Mouse (Mus musculus) right cerebral cortex, postnatal 36 days (tissue): ENCODE measurements around the gene Ifit3.
"Not testable (repeated sequence)": the region's sequence is repeated elsewhere in the genome, so short reads cannot be mapped to it uniquely, and the experiment has no call there.

Source experiments
- DNase-seq, 2 experiments: peaks; one replicate each; pipeline ENCODE4 v3.0.0; 2022; ENCODE audit warnings: low spot score in 2 of 2, mixed read lengths in 1 of 2

The Ifit3 gene

DNA sequence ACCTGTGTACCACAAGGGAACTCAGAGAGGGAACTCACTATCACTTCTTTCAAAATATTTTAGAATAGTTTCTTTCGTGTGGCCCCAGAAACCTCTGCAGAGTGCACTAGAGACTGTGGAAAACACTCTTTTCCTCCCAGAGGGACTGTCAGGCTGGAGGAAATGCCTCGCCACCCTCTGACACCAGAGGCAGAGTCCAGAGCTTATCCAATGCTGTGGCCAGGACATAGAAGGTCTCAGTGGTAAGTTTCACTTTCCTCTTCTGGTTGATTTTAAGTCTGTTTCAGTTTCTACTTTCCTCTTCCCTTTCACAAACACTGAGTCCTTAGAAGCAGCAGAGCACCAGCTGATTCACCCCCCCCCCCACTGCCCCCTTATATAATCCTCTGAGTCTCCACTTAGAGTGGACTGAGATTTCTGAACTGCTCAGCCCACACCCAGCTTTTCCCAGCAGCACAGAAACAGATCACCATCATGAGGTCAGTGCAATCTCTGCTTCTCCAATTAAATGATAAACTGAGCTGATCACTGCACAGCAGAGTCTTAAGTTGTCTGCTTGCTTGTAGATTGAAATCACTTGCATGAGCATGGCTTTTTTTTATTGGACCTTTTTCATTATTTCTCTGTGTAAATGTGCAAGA lies at the start of gene Ifit3:
Gene Ifit3 (plus strand): TSS at position 406 of the 641 bp plus-strand sequence.
- DNase-seq = not testable (repeated sequence)

DNA sequence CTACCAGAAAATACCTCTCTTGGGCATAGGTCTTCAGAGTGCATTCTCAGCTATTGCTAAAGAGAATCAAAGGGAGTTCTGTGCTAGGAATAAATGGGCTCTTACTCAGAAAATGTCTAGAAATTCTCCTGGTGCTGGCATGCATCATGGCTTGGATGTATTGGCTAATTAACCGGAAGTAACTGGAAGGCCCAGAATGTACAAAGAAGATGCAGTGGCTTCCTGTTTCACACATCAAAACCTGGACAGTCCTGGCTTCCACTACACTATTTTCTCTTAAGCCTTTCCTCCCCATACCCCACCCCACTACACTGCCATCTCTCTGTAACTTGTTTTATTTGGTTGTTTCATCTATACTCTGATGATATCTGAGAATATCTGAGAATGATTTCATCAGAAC lies 43.9 kb upstream of the Ifit3 start:
- DNase-seq = no peak

DNA sequence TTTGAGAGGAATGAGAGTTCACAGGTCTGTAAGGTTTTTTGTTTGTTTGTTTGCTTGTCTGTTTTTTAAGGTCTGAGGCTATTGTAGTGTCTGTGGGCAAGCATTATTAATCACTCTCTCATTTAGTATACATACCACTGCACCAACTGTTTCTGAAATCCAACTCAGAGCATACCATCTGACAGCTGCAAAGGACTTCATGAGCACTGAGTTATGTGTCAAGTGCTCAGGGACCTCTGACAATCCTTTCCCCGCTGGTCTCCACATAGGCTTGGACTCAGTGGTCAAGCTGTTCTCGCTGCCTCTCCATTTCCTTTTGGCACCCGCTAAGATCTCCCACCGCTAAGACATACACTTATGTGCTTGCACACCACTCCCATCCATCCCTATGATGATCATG lies 37.1 kb upstream of the Ifit3 start:
- DNase-seq = no peak

DNA sequence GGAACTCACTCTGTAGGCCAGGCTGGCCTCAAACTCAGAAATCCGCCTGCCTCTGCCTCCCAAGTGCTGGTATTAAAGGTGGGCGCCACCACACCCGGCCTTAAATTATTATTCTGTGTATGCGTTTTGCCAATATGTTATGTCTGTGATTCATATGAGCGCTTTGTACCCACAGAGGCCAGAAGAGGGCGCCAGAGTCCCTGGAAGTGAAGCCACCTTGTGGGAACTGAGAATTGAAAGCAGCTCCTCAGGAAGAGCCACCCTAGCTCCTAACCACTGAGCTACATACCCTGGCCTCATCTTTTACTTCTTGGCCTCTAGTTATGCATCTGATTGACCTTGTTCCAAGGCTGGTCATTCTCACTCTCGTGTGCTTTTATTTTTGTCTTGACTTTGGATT lies 35.4 kb upstream of the Ifit3 start:
- peak; percentile 35 to 53 for DNase-seq

DNA sequence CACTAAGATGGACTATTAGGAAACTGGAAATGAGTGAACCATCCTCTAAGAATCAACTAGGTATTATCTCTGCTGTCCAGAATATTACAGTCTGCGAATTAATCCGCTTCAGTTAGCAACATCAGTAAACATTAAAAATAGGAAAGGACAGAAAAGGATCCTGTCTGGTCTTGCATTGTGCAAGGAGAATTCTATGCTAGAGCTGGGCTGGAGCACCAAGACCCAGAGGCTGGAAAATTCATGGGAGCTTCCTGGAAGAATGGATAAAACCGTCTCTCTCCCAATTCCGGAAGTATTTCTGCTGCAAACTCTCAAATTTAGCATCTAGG lies 33.2 kb upstream of the Ifit3 start:
- DNase-seq = no peak

DNA sequence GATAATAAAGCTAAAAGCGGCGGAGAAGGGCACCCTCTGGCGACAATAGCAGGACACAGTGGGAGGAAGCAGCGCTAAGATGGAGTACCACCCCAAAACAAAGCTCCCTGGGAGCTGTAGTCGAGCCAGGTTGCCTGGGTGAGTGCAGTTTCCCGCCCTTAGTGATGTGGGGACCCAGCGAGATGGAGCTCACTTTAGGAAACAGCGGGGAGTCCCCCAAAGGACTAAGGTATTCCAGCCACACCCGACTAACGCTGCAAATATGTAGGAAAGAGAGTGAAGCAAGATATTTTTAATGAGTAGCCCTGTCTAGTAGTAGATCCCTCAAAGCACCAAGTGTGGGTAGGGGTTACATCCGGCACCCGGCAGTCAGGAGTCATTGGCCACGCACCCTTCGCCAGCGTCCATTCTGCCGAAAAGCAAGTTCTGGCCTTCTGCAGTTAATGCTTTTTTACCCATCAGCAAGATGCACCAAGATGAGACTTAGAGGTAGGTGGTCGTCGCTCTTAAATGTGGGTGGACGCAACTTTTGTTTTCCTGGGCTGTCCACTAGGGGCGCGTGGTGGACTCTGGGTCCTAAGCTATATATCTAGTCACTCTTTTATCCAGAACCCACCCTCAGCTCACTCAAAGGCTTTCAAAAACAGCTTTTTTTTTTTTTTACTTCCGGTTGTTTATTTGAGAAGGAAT lies 32.7 kb upstream of the Ifit3 start, which contains the start of gene Ifit2:
Gene Ifit2 (plus strand): TSS at position 161 of the 690 bp plus-strand sequence.
- DNase-seq = peak; percentile 46 to 55

DNA sequence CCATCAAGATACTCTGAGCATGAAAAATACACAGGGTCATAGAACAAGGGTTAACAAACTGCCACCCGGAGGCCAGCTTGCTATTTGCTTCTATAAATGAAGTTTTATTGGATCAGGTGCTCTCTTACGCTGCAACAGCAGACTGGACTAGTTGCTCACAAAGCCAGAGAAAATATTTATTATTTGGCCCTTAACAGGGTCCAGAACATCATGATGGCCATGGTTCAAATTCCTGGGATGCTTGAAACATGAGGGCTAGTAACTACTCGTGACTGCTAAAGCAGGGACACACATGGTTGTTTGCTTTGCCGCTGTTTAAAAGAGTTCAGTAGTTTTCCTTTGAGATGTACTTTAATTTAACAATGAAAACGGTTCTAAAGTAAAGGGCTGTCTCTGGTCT lies 31.4 kb upstream of the Ifit3 start:
- DNase-seq = no peak

DNA sequence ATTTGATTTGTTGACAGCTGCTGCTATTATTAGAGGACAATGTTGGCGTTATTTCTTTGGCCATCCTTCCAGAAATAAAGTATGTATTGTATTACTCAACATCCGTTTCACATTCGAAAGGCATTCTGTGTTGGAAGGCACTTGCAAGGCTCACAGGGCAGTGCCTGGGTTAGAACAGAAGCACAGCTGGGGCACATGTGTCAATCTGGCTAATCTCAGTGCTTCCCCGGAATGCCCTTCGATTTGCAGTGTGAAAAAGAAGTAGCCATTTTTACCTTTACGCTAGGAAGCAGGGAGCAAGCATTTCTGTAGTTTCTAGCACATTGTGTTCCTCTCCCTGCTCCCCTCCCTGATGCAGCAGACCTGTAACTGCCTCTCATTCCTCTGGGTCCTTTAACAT lies 30.3 kb upstream of the Ifit3 start:
- DNase-seq = no peak

DNA sequence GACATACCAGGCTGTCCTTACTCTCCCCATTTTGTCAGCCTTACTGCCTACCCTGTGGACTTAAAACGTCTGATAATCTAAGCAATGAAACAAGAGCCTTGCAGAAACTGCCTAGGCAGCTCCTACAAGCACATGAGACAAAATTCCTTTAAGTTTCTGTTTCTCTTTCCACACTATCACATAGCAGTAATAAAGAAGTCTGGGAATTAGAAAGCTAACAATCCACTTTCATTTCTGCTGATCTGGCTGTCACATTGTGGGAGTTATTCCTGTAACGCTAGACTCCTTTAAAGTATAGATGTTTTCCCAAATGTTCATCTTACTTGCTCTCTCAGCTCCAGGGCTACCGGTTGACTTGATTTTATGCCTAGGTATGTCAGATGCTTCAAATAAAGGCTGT lies 29.8 kb upstream of the Ifit3 start:
- no peak for DNase-seq

DNA sequence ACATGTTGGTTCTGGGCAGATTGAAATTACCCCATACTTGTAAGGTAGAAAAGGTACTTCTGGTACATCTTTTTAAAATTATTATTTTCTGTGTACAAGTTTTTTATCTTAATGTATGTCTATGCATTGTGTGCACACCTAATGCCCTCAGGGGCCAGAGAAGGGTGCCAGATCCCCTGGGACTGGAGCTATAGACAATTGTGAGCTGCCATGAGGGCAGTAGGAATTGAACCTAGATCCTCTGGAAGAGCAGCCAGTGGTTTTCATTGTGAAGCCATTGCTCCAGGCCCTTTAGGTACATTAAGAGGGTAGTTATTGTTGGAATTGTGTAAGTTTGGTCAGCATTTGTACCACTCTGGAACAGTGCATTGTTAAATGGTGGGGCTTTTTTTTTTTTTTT lies 29.3 kb upstream of the Ifit3 start:
- no peak for DNase-seq

DNA sequence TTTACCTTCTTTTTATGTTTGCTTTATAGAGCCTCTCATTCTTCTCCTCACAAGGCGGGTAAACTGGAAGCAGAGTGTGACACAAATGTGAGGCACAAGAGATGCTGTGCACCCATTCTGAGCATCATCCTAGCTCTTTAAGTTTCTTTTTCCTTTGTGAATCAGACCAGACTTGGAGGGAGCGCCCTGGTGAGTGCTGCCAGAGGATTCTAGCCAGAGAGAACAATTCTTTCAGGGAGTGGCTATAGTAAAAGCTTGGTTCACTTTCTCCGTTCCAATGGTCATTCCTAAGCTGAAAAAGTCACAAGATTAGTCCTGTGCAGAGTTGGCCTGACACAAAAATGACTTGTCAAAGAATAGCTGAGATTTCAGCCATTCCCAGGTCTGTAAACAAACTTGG lies 26.7 kb upstream of the Ifit3 start:
- DNase-seq = no peak

DNA sequence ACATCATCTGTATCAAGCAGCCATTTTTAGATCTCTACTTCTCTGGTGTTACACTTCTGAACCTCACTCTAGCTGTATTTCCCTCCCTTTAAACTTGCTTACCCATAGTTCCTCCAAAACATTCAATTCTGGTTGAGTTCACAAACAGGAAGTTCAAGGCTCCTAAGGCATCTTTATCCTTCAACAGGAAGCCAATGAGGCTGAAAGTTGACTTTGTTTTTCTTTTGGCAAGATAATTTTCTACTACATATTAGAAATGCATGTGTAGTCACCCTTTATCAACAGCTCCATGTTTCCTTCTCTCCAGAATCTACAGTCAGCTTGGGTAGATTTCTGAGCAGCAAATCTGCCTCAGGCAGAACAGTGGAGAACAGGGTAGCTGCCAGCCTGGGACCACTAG lies 20.8 kb upstream of the Ifit3 start:
- no peak for DNase-seq

DNA sequence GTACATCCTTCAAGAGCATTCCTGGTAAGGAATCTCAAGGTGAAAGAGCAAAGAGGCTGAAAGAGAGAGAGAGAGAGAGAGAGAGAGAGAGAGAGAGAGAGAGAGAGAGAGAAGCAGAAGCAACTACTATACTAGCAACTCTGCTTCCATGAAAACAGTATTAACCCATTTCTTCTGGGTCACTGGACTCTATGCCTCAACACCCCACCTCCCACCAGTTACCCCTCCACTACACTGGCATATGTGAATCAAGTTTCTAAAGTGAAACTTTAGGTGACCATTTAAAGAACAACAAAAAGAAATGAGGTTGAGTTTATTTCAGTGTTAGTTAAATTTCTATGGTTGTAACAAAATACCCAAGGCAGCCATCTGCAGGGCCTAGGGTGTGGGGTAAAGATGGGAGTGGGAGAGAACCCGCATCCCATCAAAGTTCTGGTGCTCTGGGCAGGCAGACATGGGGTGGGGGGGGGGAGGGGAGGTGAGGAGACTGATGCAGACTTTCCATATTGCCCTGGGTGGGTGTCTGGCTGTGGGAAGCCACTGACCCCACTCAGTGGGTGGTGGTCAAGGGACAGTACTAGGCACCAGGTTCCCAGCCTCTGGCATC lies 17.1 kb upstream of the Ifit3 start:
- no peak for DNase-seq

DNA sequence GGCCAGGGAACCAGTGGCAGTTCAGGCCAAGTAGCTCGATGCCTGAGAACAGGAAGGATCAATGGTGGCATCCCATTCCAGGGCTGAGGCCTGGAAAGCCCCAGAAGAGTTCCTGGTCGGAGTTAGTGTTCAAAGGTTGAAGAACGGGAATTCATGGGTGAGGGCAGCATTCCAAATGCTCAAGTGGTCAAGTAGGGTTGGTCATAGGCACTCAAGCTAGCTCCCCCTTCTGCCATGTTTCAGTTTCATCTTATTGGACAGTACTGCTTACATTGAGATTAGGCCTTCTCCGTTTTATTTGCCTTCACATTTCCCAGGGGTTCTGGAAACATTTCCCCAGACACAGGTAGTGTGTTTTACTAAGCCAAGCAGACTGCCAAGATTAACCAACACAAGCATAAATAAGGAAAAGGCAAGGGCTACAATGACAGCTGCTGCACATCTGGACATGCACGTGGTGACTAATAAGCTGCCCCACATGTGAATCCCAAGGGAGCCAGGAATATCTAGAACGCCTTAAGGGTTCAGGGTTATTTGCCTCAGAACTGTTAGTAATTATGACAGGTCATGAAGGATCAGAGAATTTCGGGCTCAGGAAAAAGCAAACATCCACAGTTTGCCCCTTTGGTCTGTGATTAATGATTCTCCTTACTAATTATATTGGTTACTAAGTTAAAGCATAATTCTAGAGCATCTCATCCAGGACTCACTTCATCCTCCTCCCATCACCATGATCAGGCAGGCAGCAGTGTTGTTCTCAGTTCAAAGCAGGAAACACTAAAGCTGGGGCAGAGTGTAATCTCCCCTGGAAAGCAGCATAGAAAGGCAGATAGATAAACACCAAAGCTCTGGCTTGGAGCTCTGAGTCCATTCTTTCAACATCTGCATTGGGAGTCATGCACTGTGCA lies 14.1 kb upstream of the Ifit3 start:
- no peak for DNase-seq

DNA sequence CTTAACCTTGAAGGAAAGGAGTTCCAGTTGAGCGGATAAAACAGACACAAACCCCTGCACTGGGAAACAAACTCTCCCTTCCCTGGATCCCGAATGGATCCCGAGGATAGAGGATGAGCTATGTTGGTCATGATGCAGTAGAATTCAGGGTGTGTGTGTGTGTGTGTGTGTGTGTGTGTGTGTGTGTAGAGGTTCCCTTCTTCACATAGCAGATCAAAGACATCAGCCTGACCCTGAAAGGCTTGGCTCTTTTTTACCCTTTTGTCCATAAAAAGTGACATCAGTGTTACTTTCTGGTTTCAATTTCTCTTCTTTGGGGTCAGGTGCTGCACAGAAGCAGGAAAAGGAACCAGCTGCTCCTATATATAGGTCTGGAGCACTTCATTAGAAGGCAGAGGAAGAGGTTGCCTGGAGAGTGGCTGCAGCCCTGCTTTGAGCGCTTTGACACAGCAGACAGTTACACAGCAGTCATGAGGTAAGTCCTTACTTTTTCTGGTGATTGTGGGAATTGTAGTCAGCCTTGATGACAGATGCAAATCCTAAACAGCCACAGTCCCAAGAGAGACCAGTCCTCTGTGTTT lies 13.3 kb upstream of the Ifit3 start:
- no peak for DNase-seq

DNA sequence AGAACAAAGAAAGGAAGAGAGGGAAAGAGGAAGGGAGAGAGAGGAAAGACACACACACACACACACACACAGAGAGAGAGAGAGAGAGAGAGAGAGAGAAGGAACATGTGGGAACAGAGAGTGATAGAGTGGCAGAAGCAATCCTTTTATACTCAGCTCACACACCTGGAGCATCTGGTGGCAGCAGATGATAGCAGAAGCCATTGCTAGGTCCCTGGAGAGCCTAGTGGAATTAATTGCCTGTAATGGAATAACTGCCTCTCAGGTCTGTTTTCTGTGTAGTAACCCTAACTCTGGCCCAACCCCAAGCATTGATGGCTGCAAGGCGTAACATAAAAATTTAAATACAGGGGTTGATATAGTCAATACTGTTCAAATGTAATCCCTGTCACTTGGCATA lies 12.3 kb upstream of the Ifit3 start:
- DNase-seq = no peak

DNA sequence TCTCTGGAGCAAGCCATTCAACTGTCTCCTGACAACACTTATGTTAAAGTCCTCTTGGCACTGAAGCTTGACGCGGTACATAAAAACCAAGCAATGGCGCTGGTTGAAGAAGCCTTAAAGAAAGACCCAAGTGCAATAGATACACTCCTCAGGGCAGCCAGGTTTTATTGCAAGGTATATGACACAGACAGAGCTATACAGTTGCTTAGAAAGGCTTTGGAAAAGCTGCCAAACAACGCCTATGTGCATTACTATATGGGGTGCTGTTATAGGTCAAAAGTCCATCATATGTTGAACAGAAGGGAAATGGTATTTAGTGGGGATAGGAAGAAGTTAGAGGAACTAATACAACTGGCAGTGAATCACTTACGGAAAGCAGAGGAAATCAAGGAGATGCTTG lies 9.7 kb upstream of the Ifit3 start:
- DNase-seq = no peak

DNA sequence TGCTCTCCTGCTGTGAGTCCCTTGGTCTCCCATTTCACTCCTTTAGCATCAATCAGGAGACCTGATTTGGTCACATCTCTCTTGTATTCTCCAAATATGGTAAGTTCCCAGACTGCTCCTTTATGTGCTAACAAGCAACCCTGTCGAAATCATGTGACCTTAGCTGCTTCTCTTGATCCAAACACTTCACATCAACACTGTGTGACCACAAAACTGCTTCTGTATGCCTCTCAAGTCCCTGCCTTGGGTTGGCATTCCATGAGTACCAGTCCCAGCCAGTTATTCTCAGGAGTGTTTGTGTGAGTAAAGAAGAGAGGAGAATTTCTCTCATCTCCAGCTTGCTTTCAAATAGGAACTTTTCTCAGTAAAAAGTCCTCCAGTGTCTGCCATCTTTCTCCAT lies 6.2 kb upstream of the Ifit3 start:
- DNase-seq = no peak

DNA sequence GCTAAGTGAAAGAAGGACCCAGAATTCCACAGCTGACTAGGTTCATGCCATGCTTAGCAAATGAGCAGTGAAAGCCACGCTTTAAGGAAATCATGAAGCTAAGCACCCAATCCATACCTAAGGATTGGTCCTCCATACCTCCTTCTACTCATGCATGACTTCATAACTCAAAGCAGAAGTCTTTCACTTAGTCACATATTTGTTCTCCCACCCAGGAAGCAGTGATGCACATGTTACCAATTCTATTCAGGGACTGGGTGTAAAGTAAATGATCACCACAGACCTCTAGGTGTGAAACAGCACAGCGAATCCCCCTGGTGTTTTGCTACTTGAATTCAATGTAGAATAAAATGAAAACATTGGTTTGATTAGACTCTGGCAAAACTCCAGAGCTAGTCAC lies 635 bp upstream of the Ifit3 start:
- not testable (repeated sequence) for DNase-seq

DNA sequence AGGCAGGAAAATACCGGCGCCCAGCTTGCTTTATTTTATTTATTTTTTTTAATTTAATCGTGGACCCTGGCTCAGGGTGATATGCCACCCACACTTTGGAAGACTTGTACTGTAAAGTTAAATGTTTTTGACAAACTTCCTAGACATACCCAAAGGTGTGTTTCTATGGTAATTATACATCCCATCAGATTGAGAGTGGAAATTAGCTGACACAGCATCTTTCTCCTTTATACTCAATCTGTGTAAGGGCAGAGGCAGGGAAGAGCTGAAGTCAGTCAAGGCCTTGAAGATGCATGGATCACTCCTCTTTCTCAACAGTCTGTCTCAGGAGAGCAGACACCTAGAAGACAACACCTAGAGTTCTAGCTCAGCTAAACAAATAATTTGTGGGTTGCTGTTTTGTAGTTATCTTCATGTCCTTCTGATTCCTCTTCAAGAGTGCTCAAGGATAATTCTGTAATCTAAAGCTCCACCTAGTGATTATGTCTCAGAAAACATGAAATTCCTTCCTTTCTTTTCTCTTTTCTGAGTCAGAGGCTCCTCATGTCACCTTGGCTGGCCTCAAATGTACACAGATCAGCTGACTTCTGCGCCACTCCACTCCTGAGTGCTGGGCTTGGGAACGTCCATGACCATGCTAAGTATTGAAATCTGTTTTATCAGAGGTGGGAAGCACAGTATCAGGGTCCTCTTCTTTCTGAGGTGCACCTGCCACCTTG lies 2.6 kb downstream of the Ifit3 start:
- not testable (repeated sequence) for DNase-seq
